Mouse (Mus musculus) intestine, postnatal 0 days (tissue): ENCODE data around the gene Hist2h3c1. TPM values are rescaled to one million over a fixed set of nuclear protein-coding genes. Genes with fewer than 3 reads are reported as not detected.

ENCODE experiments used
- ATAC-seq: fragments of 200-750 bp; cut with Nextera tagmentation; 2 replicates; pipeline ENCODE4 v1.8.0; 2017; ENCODE audit warnings: mild to moderate bottlenecking, moderate TSS enrichment, moderate library complexity
- H3K27ac ChIP-seq: fragments of 300-500 bp; sonication (generic); 2 replicates; pipeline ENCODE4 v1.5.1; 2014; ENCODE audit warnings: mild to moderate bottlenecking, low read depth, low read length, moderate library complexity
- H3K27me3 ChIP-seq: fragments of 300-500 bp; sonication (generic); replicated peaks from 2 replicates; pipeline ENCODE4 v1.6.1; 2014; ENCODE audit warnings: low read length, mixed read lengths; ENCODE audit not compliant: control insufficient read depth, insufficient read depth
- H3K36me3 ChIP-seq: fragments of 300-500 bp; sonication (generic); 2 replicates; pipeline ENCODE4 v1.6.1; 2014; ENCODE audit warnings: mild to moderate bottlenecking, moderate library complexity; ENCODE audit not compliant: control insufficient read depth, insufficient read depth
- H3K4me1 ChIP-seq: fragments of 300-500 bp; sonication (generic); replicated peaks from 2 replicates; pipeline ENCODE4 v1.6.1; 2014; ENCODE audit warnings: antibody characterized with exemption, low read length, mixed read lengths; ENCODE audit not compliant: control insufficient read depth, insufficient read depth
- H3K4me2 ChIP-seq: fragments of 300-500 bp; sonication (generic); replicated peaks from 2 replicates; pipeline ENCODE4 v1.6.1; 2014; ENCODE audit warnings: low read depth, mild to moderate bottlenecking, moderate library complexity
- H3K4me3 ChIP-seq: fragments of 300-500 bp; sonication (generic); 2 replicates; pipeline ENCODE4 v1.5.1; 2014; ENCODE audit warnings: low read depth, low read length
- H3K9ac ChIP-seq: fragments of 300-500 bp; sonication (generic); 2 replicates; pipeline ENCODE4 v1.6.1; 2014; ENCODE audit warnings: mild to moderate bottlenecking, low read depth, low read length
- H3K9me3 ChIP-seq: fragments of 300-500 bp; sonication (generic); 2 replicates; pipeline ENCODE4 v1.6.1; 2016; ENCODE audit warnings: mixed run types; ENCODE audit not compliant: control insufficient read depth
- CTCF ChIP-seq: sonication (generic); IDR thresholded peaks from 2 replicates; pipeline ENCODE4 v1.5.1; 2016; ENCODE audit warnings: low read depth, mild to moderate bottlenecking, control low read depth, antibody characterized with exemption, moderate library complexity
- WGBS: fragments of 180-500 bp; shearing (Covaris S2); extraction: QIAGEN DNeasy Blood & Tissue Kit; methylation state at CpG from one replicate; pipeline ENCODE4 v1.1.7; 2014; 5-methylcytosine and 5-hydroxymethylcytosine counted together
- polyA plus RNA-seq: library from polyadenylated mRNA; unstranded; fragments of >200 nt; fragmentation: Nextera tagmentation; extraction: Ambion mirVana; gene quantifications from 2 replicates; pipeline ENCODE4 v1.2.1, GENCODE M21; 2015

The Hist2h3c1 gene
- polyA plus RNA-seq, 1 experiment from 2014 or later, result 0.42 TPM

GRCm38 (mm10) chr3:96263558-96264403 is 17.3 kb downstream of the Hist2h3c1 start:
- TF ChIP-seq CTCF, result no peak
- H3K27me3 ChIP-seq, result no peaks in the 10 kb centered on the region
- H3K27ac ChIP-seq, result peak overlapping the region; percentile 94
- H3K4me1 ChIP-seq, result no peaks in the 10 kb centered on the region
- WGBS, result 4% methylated on average over 27 of the region's 27 CpGs
- no peaks in the 10 kb centered on the region for H3K36me3 ChIP-seq
- ATAC-seq, result peak; percentile 45
- no peaks in the 10 kb centered on the region for H3K9me3 ChIP-seq
- H3K9ac ChIP-seq, result peak overlapping the region; percentile 72
- H3K4me3 ChIP-seq, result peak overlapping the region; percentile 62
- peak overlapping the region; percentile 85 for H3K4me2 ChIP-seq

- Histone ChIP-seq H3K27ac (peak overlapping the region; percentile 94; the same call in 1 of the 2 replicates), H3K36me3 (no peaks in the 10 kb centered on the region), H3K9ac (0 out of 2 replicates have a peak overlapping the region, but pooled peaks have one; percentile 72), H3K27me3 (no peaks in the 10 kb centered on the region), H3K4me3 (no peak overlapping the region), H3K4me2 (peak overlapping the region; percentile 85), H3K4me1 (no peaks in the 10 kb centered on the region), H3K9me3 (no peaks in the 10 kb centered on the region)
- TF ChIP-seq CTCF, result no peak
- ATAC-seq, result no peak
- WGBS, result 70% methylated on average over 7 of the region's 7 CpGs
These were observed 18.0 kb downstream of the Hist2h3c1 start for GRCm38 (mm10) chr3:96264404-96264949.

- Histone ChIP-seq H3K4me1 (no peaks in the 10 kb centered on the region; the same call in 1 of the 2 replicates), H3K27ac (no peak overlapping the region), H3K27me3 (no peaks in the 10 kb centered on the region), H3K9me3 (no peaks in the 10 kb centered on the region), H3K36me3 (no peaks in the 10 kb centered on the region), H3K9ac (no peak overlapping the region), H3K4me3 (no peak overlapping the region), H3K4me2 (no peak overlapping the region)
- ATAC-seq, result no peak
- TF ChIP-seq CTCF, result no peak
- 87% methylated on average over 8 of the region's 8 CpGs for WGBS
These were observed 19.7 kb downstream of the Hist2h3c1 start for GRCm38 (mm10) chr3:96266132-96266710.

GRCm38 (mm10) chr3:96267541-96267940 is 21.1 kb downstream of the Hist2h3c1 start:
- Histone ChIP-seq H3K4me3 (no peak overlapping the region), H3K4me1 (no peaks in the 10 kb centered on the region; the same call in 1 of the 2 replicates), H3K27me3 (no peaks in the 10 kb centered on the region), H3K27ac (no peak overlapping the region), H3K4me2 (peak overlapping the region; percentile 63), H3K36me3 (no peaks in the 10 kb centered on the region), H3K9me3 (no peaks in the 10 kb centered on the region), H3K9ac (no peak overlapping the region)
- no peak for ATAC-seq
- WGBS, result 80% methylated on average over 4 of the region's 4 CpGs
- no peak for TF ChIP-seq CTCF

- 12% methylated on average over 29 of the region's 30 CpGs for WGBS
- no peaks in the 10 kb centered on the region for H3K9me3 ChIP-seq
- peak within 1 kb of the TSS; percentile 86 for H3K4me2 ChIP-seq
- no peaks in the 10 kb centered on the region for H3K27me3 ChIP-seq
- H3K36me3 ChIP-seq, result no peaks in the 10 kb centered on the region
- H3K9ac ChIP-seq, result peak within 1 kb of the TSS; percentile 51
- TF ChIP-seq CTCF, result no peak
- no peaks in the 10 kb centered on the region; the same call in 1 of the 2 replicates for H3K4me1 ChIP-seq
- peak within 1 kb of the TSS; percentile 43 for H3K4me3 ChIP-seq
- peak within 1 kb of the TSS; percentile 87 for H3K27ac ChIP-seq
- peak; percentile 64 for ATAC-seq
These were observed 21.7 kb downstream of the Hist2h3c1 start, which contains the start of gene Hist2h3b for GRCm38 (mm10) chr3:96268051-96268775. Gene Hist2h3b (plus strand): TSS chr3:96268654.
